Mouse (Mus musculus) lung, embryonic 16.5 days (tissue): ENCODE measurements at regions not wholly inside any gene's neighbourhood (a gene's known extent, or its start where the extent isn't known, plus 50 kb on each side); places are given as distances from the start of the nearest gene placed in this dataset.

Experiments used
- ATAC-seq: fragments of 200-750 bp; cut with Nextera tagmentation; 2 replicates; pipeline ENCODE4 v1.8.0; 2017; ENCODE audit warnings: low read depth, mild to moderate bottlenecking, moderate library complexity
- H3K27ac ChIP-seq: fragments of 300-500 bp; sonication (generic); 2 replicates; pipeline ENCODE4 v1.5.1; 2014; ENCODE audit warnings: mild to moderate bottlenecking, control low read depth, low read length
- H3K27me3 ChIP-seq: fragments of 300-500 bp; sonication (generic); 2 replicates; pipeline ENCODE4 v1.6.1; 2014; ENCODE audit warnings: low read depth, low read length, mixed read lengths; ENCODE audit not compliant: control insufficient read depth, insufficient read depth
- H3K36me3 ChIP-seq: fragments of 300-500 bp; sonication (generic); 2 replicates; pipeline ENCODE4 v1.6.1; 2014; ENCODE audit warnings: low read length; ENCODE audit not compliant: control insufficient read depth, insufficient read depth
- H3K4me1 ChIP-seq: fragments of 300-500 bp; sonication (generic); replicated peaks from 2 replicates; pipeline ENCODE4 v1.6.1; 2014; ENCODE audit warnings: low read length, mixed read lengths; ENCODE audit not compliant: control insufficient read depth, insufficient read depth
- H3K4me2 ChIP-seq: fragments of 300-500 bp; sonication (generic); 2 replicates; pipeline ENCODE4 v1.6.1; 2014; ENCODE audit warnings: low read depth, low read length, control low read depth
- H3K4me3 ChIP-seq: fragments of 300-500 bp; sonication (generic); 2 replicates; pipeline ENCODE4 v1.5.1; 2014; ENCODE audit warnings: mild to moderate bottlenecking, low read length, control low read depth
- H3K9ac ChIP-seq: fragments of 300-500 bp; sonication (generic); 2 replicates; pipeline ENCODE4 v1.6.1; 2014; ENCODE audit warnings: low read length, control low read depth
- H3K9me3 ChIP-seq: fragments of 300-500 bp; sonication (generic); 2 replicates; pipeline ENCODE4 v1.6.1; 2016; ENCODE audit warnings: low read length; ENCODE audit not compliant: control insufficient read depth
- WGBS: fragments of 180-500 bp; shearing (Covaris S2); extraction: QIAGEN DNeasy Blood & Tissue Kit; methylation state at CpG from one replicate; pipeline ENCODE4 v1.1.7; 2014; 5-methylcytosine and 5-hydroxymethylcytosine counted together

DNA sequence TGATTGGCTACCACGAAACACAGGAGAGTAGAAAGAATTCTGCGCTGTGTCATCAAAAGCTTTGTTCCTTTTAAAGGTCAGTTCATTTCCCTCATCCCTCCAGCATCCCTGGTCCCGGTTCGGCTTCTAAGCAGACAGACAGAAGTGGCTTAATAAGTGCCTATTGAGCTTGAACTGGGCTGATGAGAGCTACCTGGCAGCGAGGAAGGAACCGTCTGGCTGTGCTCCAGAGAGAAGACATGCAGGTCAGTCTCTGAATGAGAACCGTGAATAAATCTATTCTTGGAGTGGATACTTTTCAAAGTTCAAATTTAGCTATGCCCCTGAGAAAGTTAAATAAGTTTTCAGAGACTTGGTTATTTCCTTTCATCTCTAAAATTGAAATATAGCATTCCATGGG lies 135.0 kb upstream of the Fam78b start:
- Histone ChIP-seq H3K4me3 (no peak overlapping the region), H3K4me2 (no peak overlapping the region), H3K36me3 (no peaks in the 10 kb centered on the region), H3K27me3 (no peaks in the 10 kb centered on the region), H3K9me3 (no peaks in the 10 kb centered on the region), H3K27ac (no peak overlapping the region), H3K9ac (no peak overlapping the region), H3K4me1 (no peaks in the 10 kb centered on the region)
- no peak for ATAC-seq
- 71% methylated on average over 7 of the region's 7 CpGs for WGBS

DNA sequence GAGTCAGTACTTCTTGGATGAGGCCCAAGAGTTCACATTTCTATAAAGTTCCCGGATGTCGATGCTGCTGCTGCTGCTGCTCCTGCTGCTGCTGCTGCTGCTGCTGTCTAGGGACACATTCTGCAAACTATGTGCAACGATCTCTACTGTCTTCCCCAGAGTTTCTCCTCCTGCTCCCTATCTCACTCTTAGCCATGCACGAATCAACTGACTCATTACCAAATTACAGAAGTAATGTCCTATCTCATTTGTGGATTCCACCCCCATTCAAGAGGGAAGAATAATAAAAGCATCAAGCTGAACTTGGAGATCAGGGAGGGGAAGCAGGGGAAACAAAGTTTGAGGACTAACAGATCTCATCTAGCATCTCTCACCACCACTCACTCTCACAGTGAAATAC lies 130.0 kb upstream of the Fam78b start:
- Histone ChIP-seq H3K27ac (no peak overlapping the region), H3K9me3 (no peaks in the 10 kb centered on the region), H3K36me3 (no peaks in the 10 kb centered on the region), H3K4me1 (no peaks in the 10 kb centered on the region), H3K4me3 (no peak overlapping the region), H3K27me3 (no peaks in the 10 kb centered on the region), H3K9ac (no peak overlapping the region), H3K4me2 (no peak overlapping the region)
- 68% methylated on average over 4 of the region's 4 CpGs for WGBS
- ATAC-seq, result no peak

DNA sequence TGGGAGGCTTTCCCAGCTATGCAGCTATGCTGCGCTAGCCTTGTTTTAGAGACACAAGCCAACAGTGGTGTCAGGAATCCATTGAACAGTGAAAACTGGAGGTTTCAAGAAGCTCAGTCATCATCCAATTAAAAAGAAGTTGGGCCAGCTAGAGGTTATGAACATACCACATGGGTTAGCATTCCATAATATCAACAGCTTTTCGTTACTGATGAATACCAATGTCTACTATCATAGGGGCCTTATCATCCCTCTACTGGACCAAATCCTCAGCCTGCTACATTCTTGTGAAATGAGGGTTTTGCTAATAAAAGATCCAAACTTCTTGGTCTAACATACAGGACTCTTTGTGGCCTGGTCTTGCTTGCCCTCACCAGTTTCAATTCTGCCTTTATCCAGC lies 124.8 kb upstream of the Fam78b start:
- no peak overlapping the region for H3K4me3 ChIP-seq
- no peaks in the 10 kb centered on the region for H3K27me3 ChIP-seq
- WGBS, result 84% methylated on average over 2 of the region's 2 CpGs
- no peak for ATAC-seq
- no peak overlapping the region for H3K27ac ChIP-seq
- no peaks in the 10 kb centered on the region for H3K4me1 ChIP-seq
- H3K36me3 ChIP-seq, result no peaks in the 10 kb centered on the region
- no peak overlapping the region for H3K9ac ChIP-seq
- H3K9me3 ChIP-seq, result no peaks in the 10 kb centered on the region
- H3K4me2 ChIP-seq, result no peak overlapping the region

DNA sequence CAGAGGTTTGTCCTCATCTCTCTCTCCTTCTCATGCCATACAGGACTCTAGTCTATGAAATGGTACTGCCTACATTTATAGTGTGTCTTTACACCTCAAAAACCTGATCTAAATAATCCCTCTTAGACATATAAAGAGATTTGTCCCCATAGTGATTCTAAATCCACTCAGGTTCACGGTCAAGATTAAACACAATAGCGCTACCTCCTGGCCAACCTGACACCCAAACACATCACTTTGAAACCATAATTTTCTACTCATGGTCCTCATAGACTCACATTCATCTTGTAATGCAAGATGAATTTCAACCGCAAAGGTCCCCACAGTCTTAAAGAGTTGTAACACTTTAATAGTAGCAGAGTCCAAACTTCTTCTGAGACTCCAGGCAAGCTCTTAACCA lies 118.0 kb upstream of the Fam78b start:
- WGBS, result 76% methylated on average over 3 of the region's 3 CpGs
- Histone ChIP-seq H3K9ac (no peak overlapping the region), H3K4me2 (no peak overlapping the region), H3K9me3 (no peaks in the 10 kb centered on the region; the same call in 1 of the 2 replicates), H3K4me1 (no peaks in the 10 kb centered on the region), H3K27me3 (no peaks in the 10 kb centered on the region), H3K36me3 (no peaks in the 10 kb centered on the region), H3K27ac (no peak overlapping the region), H3K4me3 (no peak overlapping the region)
- no peak for ATAC-seq

DNA sequence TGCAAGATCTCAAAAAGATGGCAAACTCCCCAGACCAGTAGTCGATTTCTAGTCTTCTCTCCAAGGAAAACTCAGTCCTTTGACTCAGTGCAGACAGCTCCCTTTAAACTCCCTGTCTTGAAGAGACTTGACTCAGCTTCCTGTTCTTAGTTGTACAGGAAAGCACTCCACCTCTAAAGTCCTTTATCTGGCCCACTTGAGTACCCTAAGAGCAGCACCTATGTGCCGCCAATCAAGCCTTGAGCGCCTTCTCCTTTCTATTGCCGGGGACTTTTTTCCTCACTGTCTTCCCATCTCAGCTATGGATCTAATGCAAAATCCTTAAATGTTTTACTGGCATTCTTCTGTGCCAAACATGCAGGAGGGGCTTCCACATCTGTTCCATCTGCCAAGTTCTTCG lies 105.3 kb upstream of the Fam78b start:
- Histone ChIP-seq H3K36me3 (no peaks in the 10 kb centered on the region), H3K9ac (no peak overlapping the region), H3K9me3 (no peaks in the 10 kb centered on the region), H3K4me2 (no peak overlapping the region), H3K27me3 (no peaks in the 10 kb centered on the region), H3K4me1 (peaks cover 7% of the 10 kb centered on the region), H3K4me3 (no peak overlapping the region), H3K27ac (no peak overlapping the region)
- 58% methylated on average over 5 of the region's 5 CpGs for WGBS
- ATAC-seq, result peak; percentile 52; the same call in 1 of the 2 replicates

DNA sequence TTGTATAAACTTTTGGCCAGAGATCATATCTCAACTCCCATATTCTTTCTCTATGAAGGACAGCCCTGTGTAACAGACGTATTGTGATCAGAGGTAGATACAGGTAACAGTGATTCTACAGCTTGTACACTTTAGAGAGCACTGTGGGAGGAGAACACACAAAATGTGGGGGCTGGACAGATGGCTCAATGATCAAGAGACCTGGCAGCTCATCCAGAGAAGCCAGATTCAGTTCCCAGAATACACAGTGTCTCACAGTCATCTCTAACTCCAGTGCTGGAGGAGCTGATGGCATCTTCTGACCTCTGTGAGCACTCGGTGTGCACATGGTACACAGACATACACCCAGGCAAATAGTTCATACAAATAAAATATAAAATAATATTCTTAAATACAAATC lies 102.5 kb upstream of the Fam78b start:
- ATAC-seq, result no peak
- 83% methylated on average over 2 of the region's 2 CpGs for WGBS
- no peaks in the 10 kb centered on the region for H3K27me3 ChIP-seq

DNA sequence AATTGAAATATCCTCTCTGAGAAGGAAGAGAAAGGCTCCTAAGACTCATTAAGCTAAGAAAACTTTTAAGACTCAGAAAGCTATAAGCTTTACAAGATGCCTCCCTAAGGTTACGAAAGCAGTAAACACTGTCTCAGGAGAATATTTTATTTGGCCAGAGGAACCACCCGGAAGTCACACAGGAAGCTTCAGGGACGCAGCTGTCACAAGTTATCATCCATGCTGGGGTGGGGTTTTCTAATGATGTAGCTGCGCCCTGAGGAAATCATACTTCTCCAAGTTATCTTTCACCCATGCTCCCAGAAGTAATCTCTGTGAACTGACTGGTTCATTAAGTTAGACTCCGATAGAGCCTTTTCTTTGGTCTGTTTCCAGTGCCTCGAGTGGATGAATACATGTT lies 102.0 kb upstream of the Fam78b start:
- ATAC-seq, result no peak
- peaks cover 7% of the 10 kb centered on the region for H3K4me1 ChIP-seq
- H3K4me2 ChIP-seq, result no peak overlapping the region
- H3K9ac ChIP-seq, result no peak overlapping the region
- no peaks in the 10 kb centered on the region for H3K9me3 ChIP-seq
- H3K27me3 ChIP-seq, result no peaks in the 10 kb centered on the region
- 56% methylated on average over 6 of the region's 6 CpGs for WGBS
- H3K27ac ChIP-seq, result no peak overlapping the region
- H3K4me3 ChIP-seq, result no peak overlapping the region
- H3K36me3 ChIP-seq, result no peaks in the 10 kb centered on the region

More for the DNA sequence above, 102.5 kb upstream of the Fam78b start:
- no peak overlapping the region for H3K9ac ChIP-seq
- no peak overlapping the region for H3K4me3 ChIP-seq
- no peak overlapping the region for H3K27ac ChIP-seq
- H3K4me1 ChIP-seq, result peaks cover 7% of the 10 kb centered on the region
- no peaks in the 10 kb centered on the region for H3K36me3 ChIP-seq
- H3K4me2 ChIP-seq, result no peak overlapping the region
- H3K9me3 ChIP-seq, result no peaks in the 10 kb centered on the region

DNA sequence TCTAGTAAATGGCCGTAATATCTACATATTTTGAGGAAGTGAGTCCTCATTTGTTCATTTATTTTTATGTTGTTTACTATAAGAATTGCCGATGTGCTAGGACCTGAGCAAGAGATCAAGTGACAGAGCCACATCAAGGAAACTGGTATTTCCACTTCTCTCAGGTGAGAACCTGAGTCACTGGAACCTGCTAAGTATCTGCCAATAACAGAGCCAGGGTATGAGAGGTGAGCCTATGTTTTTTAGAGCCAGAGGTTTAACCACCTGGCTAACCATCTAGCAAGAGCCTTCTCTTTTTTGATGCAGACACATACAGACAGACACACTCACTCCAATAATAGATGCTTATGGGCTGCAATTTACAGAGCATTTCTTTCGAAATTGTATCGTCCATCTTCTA lies 101.2 kb upstream of the Fam78b start:
- WGBS, result 60% methylated on average over 4 of the region's 4 CpGs

DNA sequence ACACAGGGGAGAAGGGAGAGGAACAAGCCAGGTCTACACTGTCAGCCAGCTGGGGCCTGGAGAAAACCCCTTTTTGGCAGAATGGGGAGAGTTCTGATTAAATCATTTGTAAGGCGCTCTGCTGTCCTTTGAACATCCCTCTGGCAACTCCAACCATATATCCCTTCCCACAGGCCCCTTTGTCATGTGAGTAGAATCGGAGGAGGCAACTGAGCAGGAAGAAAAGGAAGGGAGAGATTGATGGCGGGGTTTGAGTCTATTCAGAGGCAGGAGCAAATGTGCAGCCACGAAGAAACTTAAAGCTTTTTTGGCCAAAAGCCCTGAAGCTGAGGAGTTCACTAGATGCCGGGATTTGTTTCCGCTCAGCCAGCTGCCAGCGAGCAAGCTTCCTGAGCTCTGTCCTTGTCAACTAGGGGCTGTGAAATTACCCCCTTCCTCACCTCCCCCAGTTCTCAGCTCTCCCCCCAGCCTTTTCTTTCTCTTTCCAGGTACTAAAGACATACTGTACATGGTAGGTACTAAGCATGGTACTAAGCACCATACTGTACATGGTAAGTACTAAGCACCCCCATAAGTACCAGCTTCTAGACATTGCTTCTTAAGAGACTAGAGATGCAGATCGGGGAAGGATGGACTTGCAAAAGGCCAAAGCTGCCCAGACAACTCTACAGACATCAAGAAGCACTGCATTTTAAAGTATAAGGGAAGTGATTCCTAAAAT lies 100.6 kb upstream of the Fam78b start:
- peaks cover 7% of the 10 kb centered on the region for H3K4me1 ChIP-seq
- H3K27ac ChIP-seq, result no peak overlapping the region
- H3K4me3 ChIP-seq, result no peak overlapping the region
- H3K36me3 ChIP-seq, result no peaks in the 10 kb centered on the region
- peak overlapping the region; percentile 7; the same call in 1 of the 2 replicates for H3K4me2 ChIP-seq
- H3K9ac ChIP-seq, result no peak overlapping the region
- 38% methylated on average over 8 of the region's 8 CpGs for WGBS
- no peaks in the 10 kb centered on the region for H3K27me3 ChIP-seq
- no peaks in the 10 kb centered on the region for H3K9me3 ChIP-seq
- ATAC-seq, result peak; percentile 45

More for the DNA sequence above, 101.2 kb upstream of the Fam78b start:
- no peaks in the 10 kb centered on the region for H3K27me3 ChIP-seq
- no peaks in the 10 kb centered on the region for H3K9me3 ChIP-seq
- no peaks in the 10 kb centered on the region for H3K36me3 ChIP-seq
- peak overlapping the region; percentile 7; the same call in 1 of the 2 replicates for H3K4me2 ChIP-seq
- H3K4me3 ChIP-seq, result no peak overlapping the region
- no peak for ATAC-seq
- no peak overlapping the region for H3K27ac ChIP-seq
- H3K4me1 ChIP-seq, result peaks cover 7% of the 10 kb centered on the region
- H3K9ac ChIP-seq, result no peak overlapping the region

DNA sequence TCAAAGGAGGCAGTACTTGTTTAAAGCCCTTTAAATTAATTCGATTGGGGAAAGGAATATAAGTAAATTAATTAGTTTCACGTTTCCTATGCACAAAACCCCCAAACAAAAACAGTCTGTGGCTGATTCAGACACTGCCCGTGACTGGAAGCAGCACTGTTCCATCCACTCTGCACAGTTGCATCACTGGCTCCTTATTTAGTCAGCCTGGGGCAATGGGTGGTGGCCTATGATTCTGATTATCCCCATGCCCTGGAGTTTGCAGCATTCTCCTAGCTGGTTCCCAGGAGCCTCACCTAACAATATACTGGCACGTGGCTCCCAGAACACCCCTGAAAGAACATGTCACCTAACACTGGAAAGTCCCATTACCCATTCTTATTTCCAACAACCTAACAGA lies 99.6 kb upstream of the Fam78b start:
- no peaks in the 10 kb centered on the region for H3K27me3 ChIP-seq
- WGBS, result 55% methylated on average over 4 of the region's 4 CpGs
- ATAC-seq, result no peak

More for the DNA sequence above, 99.6 kb upstream of the Fam78b start:
- no peak overlapping the region for H3K4me2 ChIP-seq
- no peak overlapping the region for H3K27ac ChIP-seq
- H3K9me3 ChIP-seq, result no peaks in the 10 kb centered on the region
- H3K4me1 ChIP-seq, result peaks cover 7% of the 10 kb centered on the region
- H3K9ac ChIP-seq, result no peak overlapping the region
- H3K36me3 ChIP-seq, result no peaks in the 10 kb centered on the region
- no peak overlapping the region for H3K4me3 ChIP-seq
